Mouse (Mus musculus): ENCODE results near the gene Cnpy1. TPM values are rescaled to one million over a fixed set of nuclear protein-coding genes. Genes with fewer than 3 reads are reported as not detected.

The Cnpy1 gene
- polyA plus RNA-seq, 1 experiment, result not detected

- no peak overlapping the region for H3K4me3 ChIP-seq (ENCODE audit: control insufficient read depth, insufficient read depth, low read length)
- 63% methylated on average over 4 of the region's 4 CpGs for WGBS
- TF ChIP-seq CTCF (IDR thresholded peaks at IDR 0.05; ENCODE audit: borderline replicate concordance, control insufficient read depth, extremely low read depth, insufficient read depth, low read length, poor library complexity) (no peak), POLR2A (IDR thresholded peaks at IDR 0.05; ENCODE audit: control insufficient read depth, extremely low read depth, insufficient read depth, low read length, poor library complexity) (no peak)
- H3K27ac ChIP-seq (ENCODE audit: control insufficient read depth, insufficient read depth, low read length), result no peak overlapping the region
- H3K4me1 ChIP-seq (replicated peaks; ENCODE audit: control insufficient read depth, insufficient read depth, low read length), result no peaks in the 10 kb centered on the region
- no peaks in the 10 kb centered on the region for H3K36me3 ChIP-seq (ENCODE audit: control insufficient read depth, insufficient read depth, low read length)
- no peaks in the 10 kb centered on the region for H3K27me3 ChIP-seq (ENCODE audit: control insufficient read depth, insufficient read depth, low read length)
- no peak for DNase-seq
Measured at GRCm38 (mm10) chr5:28245121-28245520, 485 bp downstream of the Cnpy1 start.

- DNase-seq, result no peak
- Histone ChIP-seq H3K4me3 (ENCODE audit: control insufficient read depth, insufficient read depth, low read length) (no peak overlapping the region), H3K27ac (ENCODE audit: control insufficient read depth, insufficient read depth, low read length) (no peak overlapping the region), H3K27me3 (ENCODE audit: control insufficient read depth, insufficient read depth, low read length) (no peaks in the 10 kb centered on the region), H3K36me3 (ENCODE audit: control insufficient read depth, insufficient read depth, low read length) (no peaks in the 10 kb centered on the region), H3K4me1 (replicated peaks; ENCODE audit: control insufficient read depth, insufficient read depth, low read length) (no peaks in the 10 kb centered on the region)
- TF ChIP-seq CTCF (IDR thresholded peaks at IDR 0.05; ENCODE audit: borderline replicate concordance, control insufficient read depth, extremely low read depth, insufficient read depth, low read length, poor library complexity) (no peak), POLR2A (IDR thresholded peaks at IDR 0.05; ENCODE audit: control insufficient read depth, extremely low read depth, insufficient read depth, low read length, poor library complexity) (no peak)
- 36% methylated on average over 8 of the region's 8 CpGs for WGBS
Measured at GRCm38 (mm10) chr5:28243501-28244177, 2.0 kb downstream of the Cnpy1 start.

GRCm38 (mm10) chr5:28241423-28241822 lies 4.2 kb downstream of the Cnpy1 start:
- no peaks in the 10 kb centered on the region for H3K4me1 ChIP-seq (replicated peaks; ENCODE audit: control insufficient read depth, insufficient read depth, low read length)
- DNase-seq, result no peak
- no peaks in the 10 kb centered on the region for H3K27me3 ChIP-seq (ENCODE audit: control insufficient read depth, insufficient read depth, low read length)
- no peak overlapping the region for H3K27ac ChIP-seq (ENCODE audit: control insufficient read depth, insufficient read depth, low read length)
- 82% methylated on average over 4 of the region's 4 CpGs for WGBS
- TF ChIP-seq POLR2A (IDR thresholded peaks at IDR 0.05; ENCODE audit: control insufficient read depth, extremely low read depth, insufficient read depth, low read length, poor library complexity), result no peak
- no peak for TF ChIP-seq CTCF (IDR thresholded peaks at IDR 0.05; ENCODE audit: borderline replicate concordance, control insufficient read depth, extremely low read depth, insufficient read depth, low read length, poor library complexity)
- no peak overlapping the region for H3K4me3 ChIP-seq (ENCODE audit: control insufficient read depth, insufficient read depth, low read length)
- no peaks in the 10 kb centered on the region for H3K36me3 ChIP-seq (ENCODE audit: control insufficient read depth, insufficient read depth, low read length)

GRCm38 (mm10) chr5:28239829-28240228 lies 5.8 kb downstream of the Cnpy1 start:
- Histone ChIP-seq H3K27ac (ENCODE audit: control insufficient read depth, insufficient read depth, low read length) (no peak overlapping the region), H3K27me3 (ENCODE audit: control insufficient read depth, insufficient read depth, low read length) (no peaks in the 10 kb centered on the region), H3K4me1 (replicated peaks; ENCODE audit: control insufficient read depth, insufficient read depth, low read length) (no peaks in the 10 kb centered on the region), H3K36me3 (ENCODE audit: control insufficient read depth, insufficient read depth, low read length) (no peaks in the 10 kb centered on the region), H3K4me3 (ENCODE audit: control insufficient read depth, insufficient read depth, low read length) (no peak overlapping the region)
- no peak for DNase-seq
- 82% methylated on average over 5 of the region's 5 CpGs for WGBS
- no peak for TF ChIP-seq POLR2A (IDR thresholded peaks at IDR 0.05; ENCODE audit: control insufficient read depth, extremely low read depth, insufficient read depth, low read length, poor library complexity)
- no peak for TF ChIP-seq CTCF (IDR thresholded peaks at IDR 0.05; ENCODE audit: borderline replicate concordance, control insufficient read depth, extremely low read depth, insufficient read depth, low read length, poor library complexity)

- Histone ChIP-seq H3K36me3 (ENCODE audit: control insufficient read depth, insufficient read depth, low read length) (no peaks in the 10 kb centered on the region), H3K4me1 (replicated peaks; ENCODE audit: control insufficient read depth, insufficient read depth, low read length) (no peaks in the 10 kb centered on the region), H3K4me3 (ENCODE audit: control insufficient read depth, insufficient read depth, low read length) (no peak overlapping the region), H3K27me3 (ENCODE audit: control insufficient read depth, insufficient read depth, low read length) (no peaks in the 10 kb centered on the region), H3K27ac (ENCODE audit: control insufficient read depth, insufficient read depth, low read length) (no peak overlapping the region)
- DNase-seq, result no peak
- 84% methylated on average over 5 of the region's 5 CpGs for WGBS
- TF ChIP-seq CTCF (IDR thresholded peaks at IDR 0.05; ENCODE audit: borderline replicate concordance, control insufficient read depth, extremely low read depth, insufficient read depth, low read length, poor library complexity), result no peak
- no peak for TF ChIP-seq POLR2A (IDR thresholded peaks at IDR 0.05; ENCODE audit: control insufficient read depth, extremely low read depth, insufficient read depth, low read length, poor library complexity)
Measured at GRCm38 (mm10) chr5:28238876-28239275, 6.7 kb downstream of the Cnpy1 start.

GRCm38 (mm10) chr5:28238152-28238551 lies 7.5 kb downstream of the Cnpy1 start:
- Histone ChIP-seq H3K36me3 (ENCODE audit: control insufficient read depth, insufficient read depth, low read length) (no peaks in the 10 kb centered on the region), H3K4me1 (replicated peaks; ENCODE audit: control insufficient read depth, insufficient read depth, low read length) (no peaks in the 10 kb centered on the region), H3K4me3 (ENCODE audit: control insufficient read depth, insufficient read depth, low read length) (no peak overlapping the region), H3K27ac (ENCODE audit: control insufficient read depth, insufficient read depth, low read length) (no peak overlapping the region), H3K27me3 (ENCODE audit: control insufficient read depth, insufficient read depth, low read length) (no peaks in the 10 kb centered on the region)
- TF ChIP-seq POLR2A (IDR thresholded peaks at IDR 0.05; ENCODE audit: control insufficient read depth, extremely low read depth, insufficient read depth, low read length, poor library complexity) (no peak), CTCF (IDR thresholded peaks at IDR 0.05; ENCODE audit: borderline replicate concordance, control insufficient read depth, extremely low read depth, insufficient read depth, low read length, poor library complexity) (no peak)
- 60% methylated on average over 4 of the region's 4 CpGs for WGBS
- no peak for DNase-seq

- no peak for DNase-seq
- H3K4me3 ChIP-seq (ENCODE audit: control insufficient read depth, insufficient read depth, low read length), result no peak overlapping the region
- TF ChIP-seq POLR2A (IDR thresholded peaks at IDR 0.05; ENCODE audit: control insufficient read depth, extremely low read depth, insufficient read depth, low read length, poor library complexity), result no peak
- TF ChIP-seq CTCF (IDR thresholded peaks at IDR 0.05; ENCODE audit: borderline replicate concordance, control insufficient read depth, extremely low read depth, insufficient read depth, low read length, poor library complexity), result no peak
- no peaks in the 10 kb centered on the region for H3K27me3 ChIP-seq (ENCODE audit: control insufficient read depth, insufficient read depth, low read length)
- no peaks in the 10 kb centered on the region for H3K4me1 ChIP-seq (replicated peaks; ENCODE audit: control insufficient read depth, insufficient read depth, low read length)
- H3K27ac ChIP-seq (ENCODE audit: control insufficient read depth, insufficient read depth, low read length), result no peak overlapping the region
- WGBS, result 86% methylated on average over 2 of the region's 2 CpGs
- no peaks in the 10 kb centered on the region for H3K36me3 ChIP-seq (ENCODE audit: control insufficient read depth, insufficient read depth, low read length)
Measured at GRCm38 (mm10) chr5:28237715-28238114, 7.9 kb downstream of the Cnpy1 start.

Measured in thymus, adult 2 months (tissue).